Mouse (Mus musculus) cerebellum, postnatal 14 days (tissue): ENCODE data around the gene Sh3glb1.
"Not testable (repeated sequence)": the region's sequence is repeated elsewhere in the genome, so short reads cannot be mapped to it uniquely, and the experiment has no call there.

Source experiments
- DNase-seq, 2 experiments: peaks; one replicate each; pipeline ENCODE4 v3.0.0; 2021; ENCODE audit warnings: mixed read lengths in 2 of 2

The Sh3glb1 gene

DNA sequence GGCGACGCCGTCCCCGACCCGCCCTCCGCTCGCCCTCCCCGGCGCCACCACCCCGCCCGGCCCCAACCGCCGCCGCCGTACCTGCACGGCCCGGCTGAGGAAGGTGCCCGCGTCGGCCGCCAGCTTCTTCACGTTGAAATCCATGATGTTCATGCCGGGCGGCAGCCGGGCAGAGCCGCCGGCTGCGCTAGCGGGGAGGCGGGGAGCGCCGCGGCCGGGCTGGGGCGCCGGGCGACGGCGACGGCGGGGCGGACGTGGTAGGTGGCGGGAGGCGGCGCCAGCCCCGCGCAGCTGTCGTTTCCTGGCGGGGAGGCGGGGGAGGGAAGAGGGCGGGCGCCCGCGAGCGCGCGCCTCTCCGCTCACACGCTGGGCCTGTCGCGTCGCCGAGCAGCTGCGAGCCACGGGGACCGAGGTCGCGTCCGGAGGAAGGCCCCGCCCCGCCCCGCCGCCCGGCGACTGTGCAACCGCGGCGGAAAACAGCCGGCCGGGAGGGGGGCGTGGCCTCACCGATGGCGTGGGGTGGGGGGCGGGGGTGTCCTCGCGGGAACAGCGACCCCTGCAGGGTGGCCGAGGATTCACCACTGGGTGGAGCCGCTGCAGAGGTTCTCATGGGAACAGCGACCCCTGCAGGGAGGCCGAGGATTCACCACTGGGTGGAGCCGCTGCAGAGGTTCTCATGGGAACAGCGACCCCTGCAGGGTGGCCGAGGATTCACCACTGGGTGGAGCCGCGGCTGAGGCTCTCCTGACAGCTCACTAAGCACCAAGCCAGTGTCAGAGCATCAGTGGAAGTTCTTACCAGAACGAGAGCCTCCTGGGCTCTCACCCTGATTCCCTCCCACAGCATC lies at the start of gene Sh3glb1:
Gene Sh3glb1, minus strand, starts transcription at position 435 of the 847 bp plus-strand sequence.
- DNase-seq = peak; percentile 99 to 100

DNA sequence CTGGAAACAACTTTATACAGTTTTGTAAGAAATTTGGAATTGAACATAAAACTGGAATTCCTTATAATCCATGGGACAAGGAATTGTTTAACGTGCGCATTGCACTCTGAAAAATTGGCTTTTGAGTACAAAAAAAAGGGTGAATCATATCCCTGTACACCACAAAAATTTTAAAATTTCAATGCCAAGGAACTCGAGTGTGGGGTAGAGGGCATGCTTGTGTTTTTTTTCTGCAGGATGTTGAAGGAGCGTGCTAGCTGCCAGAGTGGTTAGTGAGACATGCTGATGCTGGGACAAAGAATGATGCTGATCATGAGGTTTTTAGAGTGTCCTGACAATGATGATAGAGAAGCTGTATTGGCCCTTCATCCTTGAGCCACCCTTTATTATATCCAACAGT lies 45.0 kb upstream of the Sh3glb1 start:
- no peak for DNase-seq

DNA sequence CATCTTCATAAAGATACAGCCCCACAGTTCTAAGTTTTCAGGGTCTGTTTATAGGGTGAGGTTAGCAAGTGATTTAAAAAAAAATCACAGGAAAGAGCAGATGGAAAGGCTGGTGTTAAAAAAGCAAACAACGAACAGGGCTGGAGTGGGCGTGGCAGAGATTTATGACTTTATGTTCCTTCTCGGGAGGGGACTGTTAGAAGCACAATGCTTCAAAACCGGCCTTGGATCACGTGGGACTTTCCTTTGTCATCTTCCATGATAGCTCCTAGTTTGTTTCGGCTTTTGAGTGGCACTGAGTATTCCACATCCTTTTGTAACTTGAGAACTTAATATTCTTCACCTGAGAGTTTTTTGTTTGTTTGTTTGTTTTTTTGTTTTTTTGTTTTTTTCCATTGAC lies 41.3 kb upstream of the Sh3glb1 start:
- DNase-seq = no peak

DNA sequence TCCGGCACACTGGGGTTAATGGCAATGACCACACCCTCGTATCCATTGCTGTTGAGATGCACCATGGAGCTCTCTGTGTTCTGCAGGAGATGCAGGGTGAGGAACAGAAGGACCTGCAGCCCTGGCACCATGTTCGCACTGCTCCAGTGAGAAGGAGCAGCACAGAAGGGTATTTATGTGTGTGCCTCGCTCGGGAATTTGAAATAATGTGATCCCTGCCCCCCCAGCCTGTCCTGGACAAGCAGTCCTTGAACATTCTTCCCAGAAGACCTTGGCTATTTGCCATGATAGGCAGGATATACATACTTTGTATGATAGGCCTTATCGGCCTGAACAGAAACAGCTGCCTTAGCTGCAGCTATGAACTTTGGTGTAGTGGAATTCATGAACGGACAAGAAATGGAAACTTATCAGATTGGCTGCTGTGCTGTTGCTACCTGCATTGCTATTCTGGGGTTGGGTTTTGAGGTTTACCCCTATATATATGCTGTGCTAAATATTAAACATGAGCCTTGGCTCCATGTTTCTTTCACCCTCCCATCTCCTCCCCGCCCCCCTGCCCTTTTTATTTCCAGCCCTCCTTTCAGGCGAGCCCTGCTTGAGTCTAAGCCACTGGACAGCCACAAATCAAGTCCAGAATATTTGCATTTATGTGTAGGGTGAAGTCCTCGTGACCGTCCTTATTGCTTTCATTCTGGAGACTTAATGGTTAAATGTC lies 40.6 kb upstream of the Sh3glb1 start, which contains the start of gene Clca3a1:
Gene Clca3a1, minus strand, starts transcription at position 386 of the 718 bp plus-strand sequence.
- no peak for DNase-seq

DNA sequence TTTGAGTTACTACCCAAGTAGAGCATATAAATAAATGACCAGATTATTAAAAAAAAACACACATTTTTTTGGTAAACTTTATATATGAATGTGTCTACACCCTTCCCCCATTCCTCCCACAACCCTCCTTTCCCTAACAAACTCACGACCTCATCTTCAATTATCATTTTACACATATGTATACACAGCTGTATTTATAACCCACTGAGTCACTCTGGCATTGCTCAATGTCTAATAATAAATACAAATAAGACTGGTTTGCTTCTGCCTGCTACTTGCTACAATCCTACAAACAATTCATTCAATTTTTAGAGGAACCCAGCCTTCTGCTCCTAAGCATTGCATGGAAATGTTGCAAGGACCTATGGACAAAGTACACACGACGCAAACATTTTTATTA lies 39.6 kb upstream of the Sh3glb1 start:
- no peak for DNase-seq

DNA sequence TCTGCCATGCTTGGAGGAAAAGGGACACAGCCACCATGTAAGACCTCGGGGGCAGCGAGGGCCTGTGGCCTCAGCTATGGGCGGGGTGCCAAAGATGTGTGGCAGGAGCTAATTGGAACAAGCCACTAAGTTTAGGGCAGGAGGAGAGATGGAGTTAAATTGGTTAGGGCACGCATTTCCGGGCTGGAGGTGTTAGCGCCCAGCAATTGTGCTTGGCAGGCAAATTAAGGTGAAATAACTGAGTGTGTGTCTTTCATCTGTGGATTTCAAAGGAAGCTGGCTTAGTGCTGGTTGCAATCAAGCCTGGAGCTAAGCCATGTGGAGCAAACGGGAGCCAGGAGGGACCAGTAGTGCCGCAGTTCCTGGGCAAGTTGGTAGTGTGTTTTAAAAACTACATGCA lies 36.0 kb upstream of the Sh3glb1 start:
- DNase-seq = peak in 1 of 2 experiments; percentile 21

DNA sequence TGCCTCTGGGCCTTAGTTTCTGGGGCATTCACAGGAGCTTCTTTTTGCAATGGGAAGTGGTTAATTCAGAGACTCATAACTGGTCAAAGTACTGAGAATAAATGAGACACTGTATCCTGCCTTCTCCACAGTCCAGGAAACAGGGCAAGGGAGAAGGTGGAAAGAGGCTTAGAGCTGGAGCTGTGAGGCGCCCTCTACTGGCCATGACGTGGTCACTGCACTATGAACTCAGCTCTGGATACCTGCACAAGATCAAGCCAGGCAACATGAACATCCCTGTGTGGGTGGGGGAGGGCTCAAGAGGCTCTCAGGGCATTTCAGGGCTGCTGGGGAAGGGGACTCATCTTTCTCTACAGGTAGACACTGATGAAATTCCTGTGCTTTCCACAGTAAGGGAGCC lies 33.0 kb upstream of the Sh3glb1 start:
- peak; percentile 13 to 17 for DNase-seq

DNA sequence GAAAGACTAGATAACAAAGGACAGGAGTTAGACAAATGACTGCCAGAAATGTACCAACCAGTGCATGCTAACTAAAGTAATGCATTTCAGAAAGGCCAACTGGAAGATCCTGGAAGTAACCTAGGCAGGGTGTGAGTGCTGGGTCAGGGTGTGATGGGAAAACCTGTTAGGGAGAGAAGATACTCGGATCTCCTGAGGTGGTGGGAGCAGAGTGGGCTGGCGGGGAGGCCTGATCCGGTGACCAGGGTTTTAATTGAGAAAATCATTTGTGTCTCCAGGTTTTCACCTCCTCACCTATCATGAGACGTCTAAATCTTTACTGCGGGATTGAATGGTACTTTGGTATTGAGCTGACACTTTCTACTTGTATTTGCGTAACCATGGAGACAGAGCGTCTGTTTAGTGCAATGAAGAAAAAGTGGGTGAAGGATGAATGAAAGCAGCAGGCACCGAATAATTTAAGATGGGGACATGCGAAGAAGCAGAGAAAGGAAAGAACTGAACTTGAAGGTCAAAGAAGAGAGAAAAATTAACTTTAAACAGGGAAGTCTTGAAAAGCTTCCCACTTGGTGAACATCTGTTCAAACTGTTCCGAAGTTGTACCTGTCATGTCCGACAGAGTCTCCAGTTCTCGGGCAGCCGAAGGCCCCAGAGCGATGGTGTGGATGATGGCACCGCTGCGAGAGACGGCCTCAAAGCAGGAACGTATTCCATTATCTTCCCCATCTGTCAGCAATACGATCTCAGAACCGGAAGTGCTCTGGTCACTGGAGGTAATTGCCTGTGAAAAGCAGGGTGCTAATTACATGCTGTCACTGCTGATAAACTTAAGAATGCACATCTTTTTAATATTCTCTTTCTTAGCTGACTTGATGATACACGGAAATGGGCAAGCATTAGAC lies 29.2 kb upstream of the Sh3glb1 start:
- DNase-seq = not testable (repeated sequence)

DNA sequence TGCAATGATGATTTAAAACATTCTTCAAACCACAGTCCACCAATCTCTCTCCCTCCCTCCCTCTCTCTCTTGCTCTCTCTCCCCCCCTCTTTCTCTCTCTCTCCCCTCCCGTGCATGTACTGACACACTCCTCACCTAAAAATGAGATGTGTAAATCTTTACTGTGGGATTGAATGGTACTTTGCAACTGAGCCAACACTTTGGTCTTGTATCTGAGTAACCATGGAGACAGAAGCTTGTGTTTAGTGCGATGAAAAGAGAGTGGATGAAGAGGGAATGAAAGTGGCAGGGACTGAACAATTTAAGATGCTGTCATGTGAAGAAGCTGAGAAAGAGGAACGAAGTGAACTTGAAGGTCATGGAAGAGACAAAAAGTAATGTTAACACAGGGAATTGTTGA lies 27.6 kb upstream of the Sh3glb1 start:
- DNase-seq = not testable (repeated sequence)

DNA sequence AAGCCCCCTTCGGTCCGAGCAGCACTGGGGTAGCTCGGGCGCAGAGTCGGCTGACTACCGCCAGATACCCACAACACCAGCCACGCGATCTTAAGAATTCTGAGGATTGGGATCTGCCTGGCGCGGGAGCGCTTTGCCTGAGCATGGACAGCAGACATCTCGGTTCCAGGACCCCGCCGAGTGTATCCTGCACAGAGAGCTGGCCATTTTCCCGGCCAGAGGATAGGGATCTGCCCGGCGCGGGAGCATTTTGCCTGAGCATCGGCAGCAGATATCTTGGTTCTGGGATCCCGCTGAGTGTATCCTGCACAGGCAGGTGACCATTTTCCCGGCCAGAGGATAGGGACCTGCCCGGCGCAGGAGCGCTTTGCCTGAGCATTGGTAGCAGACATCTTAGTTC lies 18.3 kb upstream of the Sh3glb1 start:
- peak in 1 of 2 experiments; percentile 20 for DNase-seq

DNA sequence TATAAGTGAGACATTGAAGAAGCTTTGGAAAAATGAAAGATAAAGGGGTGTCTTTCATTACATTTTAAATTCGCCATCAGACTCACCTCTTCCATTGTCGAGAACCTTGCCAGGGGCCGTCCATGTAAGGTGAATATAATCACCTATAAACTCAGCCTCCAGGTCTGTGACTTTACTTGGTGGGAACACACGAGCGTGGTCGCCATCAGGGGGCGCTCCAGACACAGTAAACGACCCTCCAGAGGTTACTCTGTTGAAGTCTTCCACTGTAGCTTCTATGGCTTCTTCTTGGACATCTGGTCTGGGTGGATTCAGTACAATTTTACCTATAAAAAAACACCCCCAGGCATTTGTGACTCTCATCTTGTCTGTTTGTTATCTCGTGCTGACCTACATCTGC lies 16.7 kb upstream of the Sh3glb1 start:
- peak; percentile 41 to 67 for DNase-seq

DNA sequence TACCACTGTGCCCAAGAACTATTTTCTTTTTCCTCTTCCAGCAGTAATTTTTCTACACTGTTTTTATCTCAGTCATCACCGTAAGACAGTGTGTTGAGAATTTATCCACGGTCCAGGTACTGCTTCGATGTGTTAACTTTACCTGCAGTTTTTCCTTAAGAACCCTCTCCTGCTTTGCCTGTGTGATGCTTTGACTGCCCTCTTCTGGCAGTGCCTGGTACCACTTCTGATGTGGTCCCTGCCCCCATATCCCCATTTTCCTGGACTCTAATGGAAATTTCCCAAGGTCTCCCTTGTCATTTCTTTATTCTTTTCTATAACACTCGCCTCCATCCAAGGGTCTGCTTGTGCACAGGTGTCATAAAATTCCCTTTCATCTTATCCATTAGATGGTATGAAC lies 3.3 kb upstream of the Sh3glb1 start:
- DNase-seq = peak; percentile 67 to 73

DNA sequence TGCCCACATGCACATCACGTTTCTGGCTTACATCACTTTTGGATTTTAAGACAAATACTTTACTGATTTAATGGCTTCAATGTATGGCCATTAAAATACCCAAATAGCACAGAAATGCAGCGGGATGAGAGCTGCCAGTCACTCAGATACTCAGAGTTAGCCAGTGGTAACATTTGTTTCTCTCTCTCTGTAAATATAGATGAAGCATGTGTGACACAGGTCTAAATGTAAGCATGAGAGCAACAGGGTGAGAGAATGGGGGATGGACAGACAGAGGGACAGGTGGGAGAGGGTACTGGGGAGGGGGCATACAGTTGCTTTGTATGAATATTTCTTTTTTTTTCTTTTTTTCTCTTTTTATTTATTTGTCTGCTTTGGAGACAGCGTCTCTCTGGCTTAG lies 2.4 kb upstream of the Sh3glb1 start:
- not testable (repeated sequence) for DNase-seq

DNA sequence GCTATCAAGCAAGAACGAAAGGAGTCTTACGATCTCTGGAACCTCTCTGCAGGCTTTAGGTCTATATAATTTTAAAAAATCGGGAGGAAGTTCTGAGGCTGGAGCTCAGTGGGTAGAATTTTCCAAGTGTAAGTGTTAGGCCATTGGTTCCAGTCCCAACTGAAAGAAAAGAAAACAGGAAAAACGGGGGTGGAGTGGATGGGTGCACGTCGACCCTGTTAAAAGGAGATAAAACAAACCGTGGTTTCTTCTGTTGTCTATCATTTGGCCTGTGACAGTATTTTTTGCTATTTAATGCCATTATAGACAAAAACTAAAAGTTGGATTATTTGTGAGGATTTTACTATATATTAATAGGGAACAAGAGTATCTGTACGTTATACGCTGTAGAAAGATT lies 1.7 kb upstream of the Sh3glb1 start:
- no peak for DNase-seq

DNA sequence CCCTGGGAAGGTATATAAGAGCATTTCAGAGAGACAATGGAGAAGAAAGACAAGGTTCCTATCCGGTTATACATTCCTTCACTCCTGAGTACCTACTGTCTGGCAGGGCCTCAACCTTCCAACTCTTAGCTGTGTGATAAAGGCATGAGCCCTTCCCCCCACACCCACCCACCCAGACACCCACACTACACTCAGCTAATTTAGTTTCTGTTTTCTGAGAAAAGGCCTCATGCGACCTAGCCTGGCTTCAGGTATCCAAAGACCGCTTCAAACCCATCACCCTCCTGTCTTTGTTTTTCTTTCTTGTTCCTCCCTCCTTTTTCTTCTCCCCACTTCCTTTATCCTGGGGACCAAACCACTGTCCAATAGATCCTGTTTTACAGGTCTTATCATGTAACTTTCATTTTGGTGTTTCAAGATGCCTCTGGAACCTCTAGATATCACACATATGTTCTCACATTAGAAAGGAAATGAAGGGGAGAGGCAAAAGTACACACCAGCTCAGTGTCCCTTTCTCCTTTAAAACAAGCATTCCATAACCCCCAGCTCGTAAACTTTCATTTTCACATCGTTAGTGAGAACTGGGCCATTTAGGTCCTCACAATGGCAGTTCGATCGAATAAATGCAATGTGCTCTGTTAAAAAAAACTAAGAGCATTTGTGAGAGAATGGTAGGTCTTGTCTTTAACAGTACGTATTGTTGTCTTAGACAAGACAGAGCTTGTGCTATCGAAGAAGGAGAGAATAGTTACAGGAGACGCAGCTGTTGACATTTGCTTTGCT lies 1.1 kb upstream of the Sh3glb1 start:
- DNase-seq = no peak

DNA sequence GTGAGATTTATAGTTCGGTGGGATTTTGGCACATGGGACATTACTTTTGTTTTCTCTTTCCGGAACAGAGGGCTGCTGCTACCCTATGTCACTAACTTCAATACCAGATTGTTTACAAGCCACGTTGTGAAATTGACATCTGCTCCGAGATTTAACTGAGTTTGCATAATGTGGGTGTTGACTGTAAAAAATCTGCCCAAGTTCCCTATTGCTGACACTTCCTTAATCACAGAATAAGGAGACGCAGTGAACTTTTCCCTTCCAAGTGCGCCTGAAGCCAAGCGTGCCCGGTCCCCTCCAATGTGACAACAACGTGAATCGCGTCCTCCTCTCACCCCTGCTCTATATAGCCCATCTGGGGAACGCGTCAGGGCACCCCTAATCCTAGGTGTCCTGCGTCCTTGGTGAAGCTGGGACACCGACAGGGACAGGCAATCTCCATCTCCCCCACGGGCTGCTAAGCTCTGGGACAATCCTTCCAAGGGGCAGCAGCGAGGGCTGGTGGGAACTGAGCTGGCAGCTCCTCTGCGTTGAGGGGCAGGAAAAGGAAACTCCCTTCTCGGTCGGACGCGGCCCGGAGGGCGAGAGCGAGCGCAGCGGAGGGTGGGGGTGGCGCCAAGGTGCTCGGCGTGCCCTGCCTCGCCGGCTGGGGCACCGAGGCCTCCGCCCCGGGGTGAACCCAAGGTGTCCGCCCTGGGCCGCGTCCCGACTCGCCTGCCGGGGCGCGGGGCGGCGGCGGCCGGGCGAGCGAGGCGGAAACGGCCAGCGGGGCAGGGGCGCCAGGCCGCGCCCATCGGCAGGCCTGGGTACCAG lies 841 bp downstream of the Sh3glb1 start:
- peak; percentile 69 to 72 for DNase-seq

DNA sequence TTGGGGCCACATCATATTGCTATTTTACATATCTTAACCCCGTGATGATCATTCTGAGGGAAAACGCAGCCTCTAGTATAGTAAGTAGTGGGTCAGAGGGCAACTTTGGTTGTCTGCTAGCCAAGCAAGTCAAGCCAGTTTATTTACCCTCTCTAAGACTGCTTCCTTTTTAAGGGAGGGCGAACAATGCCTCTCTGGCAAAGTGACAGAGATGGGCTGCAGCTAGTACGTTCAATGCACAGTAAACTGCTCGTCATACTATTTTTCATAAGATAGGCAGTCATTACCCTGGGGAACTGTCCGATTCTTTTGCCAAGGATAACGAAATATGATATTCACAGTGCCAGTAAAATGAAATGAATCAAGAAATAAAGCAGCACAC lies 1.4 kb downstream of the Sh3glb1 start:
- DNase-seq = peak in 1 of 2 experiments; percentile 28

DNA sequence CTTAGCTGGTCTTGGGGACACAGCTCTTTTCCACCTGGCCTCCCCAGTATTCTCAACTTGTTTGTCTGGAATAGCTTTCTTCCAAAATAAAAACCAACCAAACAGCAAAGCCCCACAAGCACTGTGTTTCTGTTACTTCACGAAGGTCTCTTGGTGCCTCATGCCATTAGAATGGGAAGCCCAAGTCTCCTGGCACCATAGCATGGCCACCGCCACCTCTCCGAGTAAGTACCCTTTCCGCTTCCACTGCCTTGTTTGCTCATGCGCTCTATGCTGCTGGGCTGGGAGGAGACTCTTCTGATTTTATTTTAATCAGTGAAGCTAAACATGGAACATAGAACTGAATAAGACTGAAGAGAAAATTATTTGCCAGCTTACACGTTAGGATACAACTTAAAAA lies 2.3 kb downstream of the Sh3glb1 start:
- DNase-seq = no peak

DNA sequence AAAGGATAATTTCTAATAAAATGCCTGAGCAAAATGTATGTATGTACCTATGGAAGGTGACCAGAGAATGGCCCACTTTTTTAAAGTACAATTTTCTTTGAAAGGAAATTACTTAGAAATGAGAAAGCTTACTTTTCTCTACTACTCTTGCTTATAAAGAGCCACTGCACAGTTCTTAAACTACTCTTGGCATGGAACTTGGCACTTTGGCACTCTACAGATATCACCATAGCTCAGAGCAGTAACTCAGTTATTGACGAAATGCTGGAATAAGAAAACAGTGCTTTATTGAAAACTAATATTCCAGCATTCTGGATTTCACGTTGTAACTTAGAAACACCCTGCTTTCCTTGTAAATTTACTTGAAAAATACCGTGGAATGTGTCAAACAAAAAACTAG lies 3.0 kb downstream of the Sh3glb1 start:
- DNase-seq = no peak

DNA sequence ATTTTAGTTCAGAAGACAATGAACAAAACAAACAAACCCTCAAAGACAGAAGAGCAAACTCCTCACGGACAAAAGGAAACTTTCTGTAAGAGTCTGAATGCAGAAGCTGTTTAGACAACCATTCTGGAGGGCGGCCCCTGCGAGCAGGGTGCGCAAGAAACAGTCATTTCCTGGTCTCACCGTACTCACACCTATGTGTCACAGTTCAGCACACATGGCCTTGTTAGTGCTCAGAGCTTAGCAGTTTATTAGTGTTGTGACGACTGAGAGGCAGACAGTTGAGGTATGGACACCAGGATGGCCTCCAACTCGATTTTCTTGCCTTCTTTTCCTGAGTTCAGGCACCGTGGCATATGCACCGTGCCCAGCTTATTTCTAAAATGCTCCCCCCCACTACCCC lies 4.2 kb downstream of the Sh3glb1 start:
- DNase-seq = no peak

DNA sequence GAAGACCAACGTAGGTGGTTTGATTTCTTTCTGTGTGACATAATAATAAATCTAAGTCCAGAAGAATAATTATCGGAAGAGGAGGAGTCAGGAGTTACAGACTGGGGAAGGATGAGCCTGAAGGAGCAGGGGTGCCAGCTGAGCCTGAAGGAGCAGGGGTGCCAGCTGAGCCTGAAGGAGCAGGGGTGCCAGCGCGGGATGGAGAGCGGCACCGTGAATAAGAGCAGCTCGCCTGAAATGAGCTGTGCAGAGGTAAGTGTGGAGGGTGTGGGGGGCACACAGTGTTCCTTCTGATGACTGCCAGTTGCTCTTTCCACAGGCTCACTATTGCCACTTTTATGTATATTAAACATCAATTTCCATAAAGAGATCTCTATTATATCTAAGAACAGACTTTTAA lies 5.1 kb downstream of the Sh3glb1 start:
- DNase-seq = no peak
